Mouse (Mus musculus): ENCODE measurements around the gene AU040320.

AU040320 gene

DNA sequence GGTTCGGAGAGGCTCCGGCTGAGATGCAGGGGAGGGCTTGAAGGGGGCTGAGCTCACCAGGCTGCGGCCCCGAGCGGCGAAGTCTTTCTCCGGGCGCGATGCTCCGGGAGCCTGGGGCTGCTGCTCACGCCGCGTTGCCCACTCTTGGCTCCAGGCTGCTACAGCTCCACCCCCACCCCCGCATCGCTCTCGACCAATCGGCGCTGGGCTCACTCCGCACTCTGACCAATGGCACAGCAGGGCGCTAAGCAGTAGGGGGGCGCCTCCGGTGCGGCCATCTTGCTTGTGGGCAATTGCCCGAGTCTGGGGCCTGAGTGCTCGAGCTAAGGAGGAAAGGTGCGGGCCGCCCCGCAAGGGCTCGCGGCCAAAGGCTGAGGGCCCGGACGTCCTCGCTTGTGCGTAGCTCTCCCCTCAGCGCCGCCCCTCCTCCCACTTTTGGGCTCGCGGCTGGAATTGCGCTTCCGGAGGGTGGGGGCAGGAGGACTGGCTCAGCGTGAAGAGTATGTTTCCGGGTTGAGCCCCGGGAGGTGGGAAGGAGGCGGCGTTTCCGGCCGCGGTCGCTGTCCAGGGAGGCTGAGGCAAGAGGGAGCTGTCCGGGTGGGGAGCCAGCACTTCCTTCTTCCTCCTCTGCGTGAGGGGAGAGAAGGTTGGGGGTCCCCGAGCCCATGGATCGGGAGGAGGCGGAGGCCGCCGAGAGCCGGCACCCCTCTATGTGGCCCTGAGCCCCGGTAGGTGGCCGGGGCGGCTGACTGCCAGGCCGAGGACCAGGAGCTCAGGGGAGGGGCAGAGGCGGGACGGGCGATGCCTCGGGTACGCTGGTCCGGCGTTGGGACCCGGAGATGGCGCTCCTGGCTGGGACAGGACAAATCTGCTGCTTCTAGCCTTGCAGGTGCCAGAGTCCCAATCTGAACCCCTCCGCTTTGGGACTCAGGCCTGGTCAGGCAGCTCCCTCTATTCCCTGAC is at the start of gene AU040320, which contains the start of gene Ncdn:
Gene AU040320 (plus strand): TSS at position 277 of the 963 bp plus-strand sequence.
Gene Ncdn (minus strand): TSS at position 171 of the 963 bp plus-strand sequence.
- DNase-seq, result peak; percentile 96

DNA sequence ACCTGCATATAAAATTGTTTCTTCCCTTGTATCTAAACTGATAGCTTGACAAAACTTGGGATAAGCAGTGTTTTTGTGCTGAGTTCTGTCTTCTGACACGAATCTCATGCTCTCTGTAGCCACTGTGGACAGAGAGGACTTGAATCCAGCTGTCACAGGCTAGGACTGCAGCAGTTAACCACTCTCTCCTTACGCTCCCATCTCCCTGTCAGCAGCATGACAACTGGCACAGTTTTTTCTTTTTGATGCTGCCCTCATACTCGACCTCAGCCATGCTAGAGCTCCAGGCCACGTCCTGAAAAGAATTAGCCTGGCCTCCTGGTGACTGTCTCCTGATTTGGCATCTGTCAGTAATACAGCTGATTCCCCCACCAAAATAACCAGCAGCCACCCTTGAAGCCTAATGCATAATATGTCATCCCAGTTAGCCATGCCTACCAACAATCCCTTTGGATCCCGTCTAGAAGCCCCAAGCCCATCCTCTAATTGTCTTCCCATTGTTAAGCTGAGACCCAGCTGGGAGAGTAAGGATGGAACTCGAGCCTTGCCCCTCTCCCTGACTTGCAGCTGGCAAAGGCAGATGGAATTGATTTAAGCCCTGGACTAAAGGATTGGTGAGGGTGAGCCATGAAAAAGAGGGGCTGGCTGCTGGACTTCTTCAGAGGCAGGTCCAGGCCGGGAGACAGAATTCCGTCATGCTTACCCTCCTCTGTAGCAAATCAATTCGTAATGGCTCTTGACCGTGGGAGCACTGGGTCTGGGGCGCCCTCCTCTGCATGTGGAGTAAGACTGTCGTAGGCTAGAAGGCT is 46.5 kb upstream of the AU040320 start:
- DNase-seq, result no peak

DNA sequence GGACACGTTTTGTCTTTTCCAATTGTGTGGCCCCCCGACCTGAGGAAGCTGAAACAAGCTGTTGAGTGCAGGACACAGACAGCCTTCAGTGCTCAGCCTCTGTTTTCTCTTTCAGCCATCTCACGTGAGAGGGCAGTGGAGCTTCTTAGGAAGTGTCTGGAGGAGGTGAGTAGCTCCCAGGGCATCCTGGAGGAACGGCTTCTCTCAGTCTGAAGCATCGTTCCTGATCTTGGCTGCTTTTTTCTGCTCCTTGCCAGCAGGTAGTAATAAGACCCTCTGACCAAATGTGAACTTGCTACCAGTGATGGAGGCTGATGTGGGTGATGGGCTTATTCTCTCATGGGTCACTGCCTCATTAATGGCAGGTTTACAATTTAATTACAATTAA is 45.9 kb upstream of the AU040320 start:
- DNase-seq, result no peak

DNA sequence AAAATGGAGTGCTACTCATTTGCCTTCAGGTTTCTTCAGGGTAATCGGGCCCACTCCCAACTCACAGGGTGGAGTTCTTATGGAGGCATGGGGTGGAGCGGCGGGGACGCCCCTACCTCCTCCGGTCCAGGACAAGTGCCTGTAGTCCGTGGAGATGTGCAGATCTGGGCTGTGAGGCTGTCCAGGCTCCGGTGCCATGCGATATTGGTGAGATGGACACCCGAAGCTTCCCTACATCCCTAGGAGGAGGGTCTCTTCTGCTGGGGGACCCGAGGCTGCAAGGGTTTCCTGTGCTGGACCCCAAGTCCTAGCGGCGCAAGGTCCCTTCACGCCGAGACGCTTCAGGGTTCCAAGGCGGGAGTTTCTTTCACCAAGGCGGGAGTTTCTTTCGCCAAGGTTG is 21.2 kb upstream of the AU040320 start:
- no peak for DNase-seq

DNA sequence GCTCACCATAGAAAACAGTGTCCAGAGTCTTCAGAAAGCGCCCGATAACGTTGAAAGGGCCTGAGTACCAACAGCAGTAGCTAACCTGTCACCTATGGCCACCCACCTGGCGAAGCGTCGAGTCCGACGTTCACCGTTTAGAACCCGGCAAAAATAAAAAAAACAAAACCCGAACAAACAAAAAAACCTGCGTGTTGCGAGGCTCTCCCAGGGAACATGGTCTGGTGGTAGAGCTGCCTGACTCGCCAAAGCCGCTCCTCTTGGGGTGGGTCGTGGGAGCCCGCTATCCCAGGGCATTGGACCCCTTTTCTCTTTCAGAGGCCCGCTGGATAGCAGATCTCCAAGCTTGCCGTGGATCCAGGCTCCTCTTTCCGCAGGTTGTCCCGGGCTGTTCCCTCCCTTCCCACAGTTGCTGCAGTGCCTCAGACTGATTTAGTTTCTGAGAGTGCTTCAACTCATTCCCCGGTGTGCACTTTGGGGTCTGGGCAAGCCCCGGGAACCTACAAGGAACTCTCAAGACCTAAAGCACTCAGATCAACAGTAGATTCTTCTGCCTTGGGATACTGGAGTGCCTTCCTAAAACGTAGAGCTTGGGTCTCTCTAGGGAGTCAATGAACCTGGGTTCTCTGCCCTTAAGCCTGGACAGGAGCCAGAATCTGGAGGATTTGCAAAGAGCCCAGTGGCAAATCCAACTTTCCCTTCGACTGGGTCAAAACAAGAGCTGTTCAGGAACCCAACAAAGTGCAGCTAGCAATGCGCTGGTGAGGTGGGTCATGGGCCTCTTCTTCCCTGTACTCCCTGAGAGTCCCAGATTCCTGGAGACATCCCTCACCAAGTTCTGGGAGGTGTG is 20.6 kb upstream of the AU040320 start:
- DNase-seq, result no peak

DNA sequence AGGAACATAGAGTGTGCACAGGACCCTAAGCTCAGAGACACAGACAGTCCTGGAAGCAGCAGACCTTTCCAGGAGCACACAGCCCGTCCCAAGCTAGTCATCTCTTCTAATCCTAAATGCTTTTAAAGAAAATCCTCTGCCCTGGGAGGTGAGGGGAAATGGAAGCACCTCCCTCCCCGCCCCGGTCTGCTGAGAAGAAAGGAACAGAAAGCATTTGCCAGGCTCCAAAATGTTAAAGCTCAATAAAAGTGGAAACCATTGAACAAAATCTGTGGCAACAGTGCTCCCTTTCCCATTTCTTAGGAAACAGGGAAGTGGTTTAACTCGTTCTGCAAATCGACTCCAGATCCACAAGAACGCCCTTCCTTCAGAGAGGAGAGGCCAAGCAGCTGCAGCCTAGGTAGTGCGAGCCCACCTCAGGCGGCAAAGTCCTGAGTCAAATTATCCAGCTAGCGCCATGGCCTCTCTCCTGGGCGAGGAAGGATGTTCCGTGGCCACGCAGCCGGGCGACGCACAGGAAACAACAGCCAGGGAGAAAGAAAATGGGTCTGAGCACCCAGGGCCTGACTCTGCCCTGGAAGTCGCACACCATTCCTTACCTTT is 19.2 kb upstream of the AU040320 start:
- no peak for DNase-seq

DNA sequence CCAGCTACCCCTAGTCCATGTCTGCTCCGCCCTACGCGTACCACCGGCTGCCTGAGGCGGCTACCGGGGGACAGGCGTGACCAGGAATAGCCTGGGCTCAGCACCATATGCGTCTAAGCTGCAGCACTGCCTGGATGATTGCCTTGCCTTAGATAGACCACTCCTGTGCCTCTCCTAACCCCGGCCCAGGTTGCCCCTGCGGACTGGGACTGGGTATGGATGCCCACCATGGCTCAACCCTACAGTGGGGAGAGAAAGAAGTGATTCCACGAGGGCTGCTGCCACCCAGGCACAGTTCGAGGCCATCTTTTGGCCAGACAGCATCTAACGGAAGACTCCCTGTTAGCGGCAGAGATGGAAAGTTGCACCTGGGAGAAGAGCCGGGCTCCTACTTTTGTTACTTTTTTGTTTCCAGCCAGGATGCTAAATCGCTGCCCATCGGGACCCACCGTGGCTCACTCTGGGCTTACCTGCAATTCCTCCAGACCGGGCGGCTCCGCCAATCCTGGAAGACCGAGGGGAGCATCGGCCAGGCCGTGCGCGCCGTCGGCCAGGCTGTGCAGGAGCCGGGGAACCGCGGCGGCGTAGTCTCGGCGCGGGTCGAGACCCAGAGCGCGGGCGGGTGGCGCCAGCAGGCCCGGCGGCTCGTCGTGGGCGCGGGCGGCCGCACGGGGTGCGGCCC is 18.5 kb upstream of the AU040320 start:
- no peak for DNase-seq

DNA sequence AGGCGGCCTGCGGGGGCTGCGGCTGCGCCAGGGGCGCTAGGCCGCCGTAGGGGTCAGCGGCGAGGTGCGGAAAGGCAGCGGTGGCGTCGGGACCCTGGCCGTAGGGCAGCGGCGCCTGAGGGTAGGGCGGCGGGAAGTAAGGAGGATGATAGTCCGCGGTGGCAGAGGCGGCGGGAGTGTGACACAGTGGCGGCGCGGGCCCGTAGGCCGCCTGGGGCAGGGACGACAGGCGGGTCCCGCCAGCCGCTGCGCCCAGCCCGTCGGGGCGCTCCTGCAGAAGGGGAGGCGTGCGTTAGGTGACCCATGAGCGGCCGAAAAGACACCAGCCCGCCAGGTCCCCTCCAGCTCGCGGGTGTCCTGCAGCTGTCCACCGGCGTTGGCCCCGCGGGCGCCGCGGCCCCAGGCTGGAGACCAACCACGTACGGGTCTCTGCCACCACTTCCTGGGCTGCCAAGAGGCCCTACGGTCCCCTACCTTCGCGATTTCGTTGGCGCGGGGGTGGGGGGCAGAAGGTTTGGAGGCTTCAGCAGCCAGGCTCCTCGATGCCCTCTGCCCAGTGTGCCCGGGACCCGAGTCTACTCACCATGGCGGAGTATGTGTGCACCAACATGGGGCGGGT is 17.9 kb upstream of the AU040320 start:
- DNase-seq, result no peak

DNA sequence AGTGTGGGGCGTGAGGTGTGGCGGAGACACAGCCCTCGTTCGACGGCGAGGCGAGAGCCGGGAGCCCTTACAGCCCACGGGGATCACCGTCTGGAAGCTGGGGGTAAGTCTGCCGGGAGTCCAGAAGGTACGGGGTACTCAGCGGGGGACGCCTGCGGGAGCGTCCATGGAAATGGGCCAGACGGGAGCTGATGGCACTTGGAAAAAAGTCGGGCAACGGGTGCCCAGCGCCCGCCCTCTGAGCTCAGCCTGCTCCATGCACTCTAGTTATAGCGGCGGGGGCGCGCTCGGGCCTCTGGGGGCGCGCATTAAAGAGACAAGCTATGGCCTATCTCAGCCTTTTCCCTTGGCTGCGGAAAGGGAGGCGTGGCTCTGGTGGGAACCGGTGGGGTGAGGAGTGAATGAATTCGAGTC is 17.3 kb upstream of the AU040320 start, which contains the start of gene Tfap2e:
Gene Tfap2e (minus strand): TSS at position 240 of the 414 bp plus-strand sequence.
- DNase-seq, result peak; percentile 25

DNA sequence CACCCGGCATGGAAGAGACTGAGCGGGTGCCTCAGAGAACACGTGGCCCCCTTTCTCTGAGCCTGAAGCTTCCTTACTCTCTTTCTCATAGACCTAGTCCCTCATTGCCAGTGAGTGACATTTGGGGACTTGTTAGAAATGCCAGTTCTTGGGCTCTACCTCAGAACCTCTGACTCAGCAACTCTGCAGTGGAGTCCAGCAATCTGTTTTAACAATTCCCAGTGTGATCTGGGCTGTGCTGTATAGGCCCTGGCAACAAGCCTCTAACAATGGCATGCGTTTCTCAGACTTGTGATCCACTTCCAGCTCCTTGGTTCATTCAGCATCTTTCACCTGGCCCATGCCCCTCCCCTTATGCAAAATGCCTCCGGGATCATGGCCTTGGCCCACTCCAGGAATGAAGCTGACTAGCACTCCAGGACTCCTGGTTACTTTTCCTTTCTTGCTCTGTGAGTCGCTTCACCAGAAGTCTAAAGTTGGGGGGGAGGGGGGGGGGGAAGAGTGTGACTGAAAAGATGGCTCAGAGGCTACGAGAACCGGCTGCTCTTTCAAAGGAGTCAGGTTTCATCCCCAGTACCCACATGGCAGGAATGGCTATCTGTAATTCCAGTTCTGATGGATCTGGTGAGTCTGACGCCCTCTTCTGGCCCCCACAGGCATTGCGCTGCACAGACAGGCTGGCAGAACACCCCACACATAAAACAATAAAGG is 13.2 kb upstream of the AU040320 start:
- no peak for DNase-seq

DNA sequence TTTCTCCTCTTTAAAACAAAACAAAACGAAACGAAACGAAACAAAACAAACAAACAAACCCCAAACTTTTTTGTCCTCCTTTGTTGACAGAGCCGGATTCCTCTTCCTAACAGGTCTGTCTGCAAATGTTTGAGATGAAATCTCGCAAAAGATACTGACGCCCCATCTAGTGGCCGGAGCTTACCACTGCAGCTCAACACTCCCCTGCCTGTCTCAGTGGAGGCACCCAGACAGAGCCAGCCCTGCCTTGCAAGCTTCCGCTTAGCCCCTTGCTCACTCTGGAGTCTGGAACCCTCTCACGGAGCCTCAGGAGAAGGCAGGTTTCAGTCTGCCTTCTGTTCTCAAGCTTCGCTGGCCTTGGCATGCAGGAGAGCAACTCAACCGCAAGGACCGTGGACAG is 11.9 kb upstream of the AU040320 start:
- DNase-seq, result peak; percentile 83

DNA sequence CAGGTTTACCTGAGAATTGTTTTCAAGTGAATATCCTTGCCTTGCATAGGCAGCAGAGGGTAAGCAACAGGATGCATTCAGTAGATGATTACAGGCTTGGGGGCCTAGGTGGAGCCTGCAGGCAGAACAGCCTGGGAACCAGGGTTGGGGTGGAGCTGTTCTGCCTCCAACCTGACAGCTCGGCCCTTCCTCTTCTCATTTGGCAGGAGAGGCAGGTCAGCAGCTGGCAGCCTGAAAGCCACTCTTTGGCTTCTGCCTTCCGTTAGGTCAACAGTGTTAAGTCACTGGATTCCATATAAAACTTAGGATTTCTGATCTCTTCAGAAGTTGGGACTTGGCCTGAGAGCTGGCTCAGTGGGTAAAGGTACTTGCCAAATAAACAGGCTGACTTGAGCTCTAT is 10.4 kb upstream of the AU040320 start:
- DNase-seq, result no peak

DNA sequence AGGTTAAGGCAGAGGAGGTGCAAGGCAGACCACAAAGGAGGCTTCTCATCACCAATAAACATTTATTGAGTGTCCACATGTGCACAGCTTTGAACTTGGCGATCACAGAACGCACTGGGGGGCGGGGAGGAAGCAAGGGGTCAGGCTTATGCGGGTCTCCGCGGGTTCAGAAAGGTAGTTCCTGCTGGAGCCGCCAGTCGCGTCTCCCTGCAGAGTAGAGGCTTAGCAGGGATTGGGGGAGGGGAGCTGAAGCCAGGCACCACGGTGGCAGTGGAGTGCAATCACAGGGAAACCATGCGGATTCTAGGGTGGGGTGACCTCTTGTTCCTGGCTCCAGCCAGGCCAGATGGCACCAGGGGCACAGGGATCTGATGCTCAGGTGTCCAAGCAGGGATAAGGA is 9.6 kb upstream of the AU040320 start:
- DNase-seq, result no peak

DNA sequence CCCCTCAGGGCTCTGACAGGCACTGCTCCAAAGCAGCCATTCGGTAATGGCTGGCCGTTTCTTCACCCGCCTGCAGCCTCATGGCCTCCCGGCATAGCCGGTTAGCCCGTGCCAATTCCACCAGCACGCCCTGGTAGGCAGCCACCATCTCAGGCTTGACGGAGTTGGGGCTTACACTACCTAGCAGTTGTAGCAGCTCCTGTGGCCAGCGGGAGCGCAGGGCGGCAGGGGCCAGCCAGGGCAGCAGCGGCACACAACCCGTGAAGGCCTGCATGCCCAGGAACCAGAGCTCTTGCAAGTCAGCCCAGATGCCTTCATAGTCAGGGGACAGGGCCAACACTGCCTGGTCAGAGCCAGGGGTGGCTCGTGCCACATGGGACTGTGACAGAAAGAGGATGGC is 8.5 kb upstream of the AU040320 start:
- no peak for DNase-seq

DNA sequence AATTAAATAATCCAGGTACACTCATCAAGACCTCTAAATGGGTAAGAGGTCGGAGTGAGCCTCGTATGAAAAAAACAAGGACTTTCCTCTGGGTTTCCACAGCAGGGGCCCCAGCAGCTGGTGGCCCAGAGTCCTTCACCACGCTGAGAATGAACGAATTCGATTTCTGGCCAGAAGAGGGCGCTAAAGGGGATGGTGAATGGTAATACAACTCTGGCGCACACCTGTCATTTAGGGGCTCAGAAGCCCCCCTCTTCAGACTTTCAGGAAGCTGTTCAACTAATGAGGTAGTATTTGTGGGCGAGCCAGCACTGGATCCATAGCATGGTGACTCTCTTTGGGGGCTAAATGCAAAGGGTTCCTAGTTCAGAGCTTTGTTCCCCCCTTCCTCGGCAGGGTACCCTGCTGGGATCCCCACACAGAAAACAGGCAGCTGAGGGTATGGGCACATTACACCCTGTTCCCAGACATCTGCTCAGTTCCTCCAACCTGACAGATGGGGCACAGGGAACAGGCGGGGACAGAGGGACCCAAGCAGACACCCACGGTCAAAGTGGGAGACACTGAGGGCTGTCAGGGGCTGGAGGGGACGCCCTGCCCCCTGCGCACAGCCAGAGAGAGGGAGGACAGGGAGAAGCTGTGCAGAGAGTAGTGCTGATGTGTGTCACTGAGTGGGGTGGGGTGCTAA is 7.7 kb upstream of the AU040320 start:
- peak; percentile 56 for DNase-seq

DNA sequence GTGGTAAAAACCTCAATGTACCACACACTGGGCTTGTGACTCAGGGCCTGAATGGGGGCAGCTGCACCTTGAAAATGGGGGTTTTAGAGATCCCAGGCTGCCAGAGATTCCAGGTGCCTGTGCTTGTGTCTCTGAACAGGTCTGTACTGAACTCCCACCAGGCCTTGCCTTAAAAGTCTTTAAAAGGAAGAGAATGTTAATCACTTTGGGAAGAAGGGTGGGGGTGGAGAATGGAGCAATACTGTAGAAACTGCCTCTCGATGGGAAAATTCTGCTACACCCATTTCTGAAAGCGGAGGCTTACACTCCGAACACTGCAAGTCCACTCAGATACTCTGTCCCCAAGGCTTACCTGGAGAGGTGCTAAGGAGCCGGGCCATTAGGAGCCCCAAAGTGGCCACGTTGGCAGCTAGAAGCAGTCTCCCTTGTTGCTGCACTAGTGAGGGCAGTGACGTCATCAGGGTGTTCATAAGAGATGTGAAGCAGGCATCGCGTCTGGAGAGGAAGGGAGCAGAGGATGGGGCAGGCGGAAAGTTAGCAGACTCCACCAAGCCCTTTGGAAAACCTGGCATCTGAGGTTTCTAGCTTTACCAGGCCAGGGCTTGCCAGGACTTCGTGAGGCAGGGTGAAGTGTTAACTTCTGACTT is 7.0 kb upstream of the AU040320 start:
- no peak for DNase-seq

DNA sequence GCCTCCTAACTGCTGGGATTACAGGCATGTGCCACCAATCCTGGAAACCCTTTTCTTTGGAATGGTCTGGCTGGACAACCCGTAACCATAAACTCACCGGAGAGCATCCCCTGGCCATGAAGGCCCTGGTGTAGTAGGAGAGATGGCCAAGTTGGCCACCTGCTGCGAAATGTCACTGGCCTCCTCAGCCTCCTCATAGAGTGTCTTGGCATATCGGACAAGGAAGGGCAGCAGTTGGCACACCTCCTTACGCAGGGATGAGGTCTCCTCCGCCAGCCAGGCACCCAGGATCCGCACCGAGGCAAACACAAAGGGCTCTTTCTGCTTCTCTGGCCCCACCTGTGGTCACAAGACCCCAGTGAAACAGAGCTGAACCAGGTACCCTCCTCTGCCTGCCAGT is 5.0 kb upstream of the AU040320 start:
- no peak for DNase-seq

DNA sequence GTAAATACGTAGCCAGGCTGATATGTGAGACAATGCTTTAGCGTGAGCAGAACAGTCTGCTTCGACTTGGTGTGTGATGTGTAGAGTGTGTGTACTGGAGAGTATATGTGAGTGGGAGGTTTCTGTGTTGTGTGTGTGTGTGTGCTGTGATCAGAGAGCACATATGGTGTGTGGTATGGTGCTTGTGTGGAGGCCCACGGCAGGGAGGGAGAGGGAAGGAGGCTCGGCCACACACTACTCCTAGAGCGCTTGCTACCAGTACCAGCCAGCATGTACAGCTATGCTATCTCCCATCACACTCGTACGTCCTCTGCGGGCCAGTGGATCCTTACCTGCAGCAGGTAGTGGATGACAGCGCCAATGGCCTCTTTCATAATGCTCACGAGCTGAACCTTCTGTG is 3.8 kb upstream of the AU040320 start:
- no peak for DNase-seq

DNA sequence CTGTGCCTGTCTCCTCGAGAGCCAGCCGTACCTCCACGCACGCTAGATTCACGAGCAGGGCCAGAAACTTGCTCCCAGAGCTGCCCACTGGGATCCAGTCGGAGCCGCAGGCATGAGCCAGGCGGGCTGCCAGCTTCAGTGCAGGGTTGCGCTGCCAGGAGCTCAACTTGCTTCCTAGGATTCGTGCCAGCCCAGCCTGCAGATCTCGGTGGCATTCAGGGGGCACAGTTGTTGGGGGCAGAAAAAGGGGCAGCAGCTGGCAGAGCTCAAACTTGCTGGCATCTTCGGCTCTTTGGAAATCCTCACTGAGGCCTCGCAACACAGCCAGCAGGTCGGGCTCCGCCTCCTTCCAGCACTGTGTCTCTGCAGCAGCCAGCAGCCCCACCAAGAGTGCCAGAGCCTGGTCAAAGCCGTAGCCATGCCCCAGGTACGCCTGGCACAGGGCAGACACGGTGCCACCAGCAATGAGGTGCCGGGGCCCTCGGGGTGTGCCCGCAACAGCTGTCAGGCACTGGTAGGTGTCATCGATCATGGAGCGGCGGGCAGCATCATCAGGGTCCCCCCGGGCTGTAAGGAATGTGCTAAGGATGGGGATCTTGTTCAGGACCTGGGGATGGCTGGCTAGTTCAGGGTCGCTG is 3.2 kb upstream of the AU040320 start:
- no peak for DNase-seq

All from kidney, adult 18-20 months (tissue).